Mouse (Mus musculus) cerebellum, postnatal 25 days (tissue): ENCODE results near the gene Dpp6.

Experiments used
- DNase-seq, 2 experiments: peaks; one replicate each; pipeline ENCODE4 v3.0.0; 2021; ENCODE audit warnings: mixed read lengths in 2 of 2

The Dpp6 gene

DNA sequence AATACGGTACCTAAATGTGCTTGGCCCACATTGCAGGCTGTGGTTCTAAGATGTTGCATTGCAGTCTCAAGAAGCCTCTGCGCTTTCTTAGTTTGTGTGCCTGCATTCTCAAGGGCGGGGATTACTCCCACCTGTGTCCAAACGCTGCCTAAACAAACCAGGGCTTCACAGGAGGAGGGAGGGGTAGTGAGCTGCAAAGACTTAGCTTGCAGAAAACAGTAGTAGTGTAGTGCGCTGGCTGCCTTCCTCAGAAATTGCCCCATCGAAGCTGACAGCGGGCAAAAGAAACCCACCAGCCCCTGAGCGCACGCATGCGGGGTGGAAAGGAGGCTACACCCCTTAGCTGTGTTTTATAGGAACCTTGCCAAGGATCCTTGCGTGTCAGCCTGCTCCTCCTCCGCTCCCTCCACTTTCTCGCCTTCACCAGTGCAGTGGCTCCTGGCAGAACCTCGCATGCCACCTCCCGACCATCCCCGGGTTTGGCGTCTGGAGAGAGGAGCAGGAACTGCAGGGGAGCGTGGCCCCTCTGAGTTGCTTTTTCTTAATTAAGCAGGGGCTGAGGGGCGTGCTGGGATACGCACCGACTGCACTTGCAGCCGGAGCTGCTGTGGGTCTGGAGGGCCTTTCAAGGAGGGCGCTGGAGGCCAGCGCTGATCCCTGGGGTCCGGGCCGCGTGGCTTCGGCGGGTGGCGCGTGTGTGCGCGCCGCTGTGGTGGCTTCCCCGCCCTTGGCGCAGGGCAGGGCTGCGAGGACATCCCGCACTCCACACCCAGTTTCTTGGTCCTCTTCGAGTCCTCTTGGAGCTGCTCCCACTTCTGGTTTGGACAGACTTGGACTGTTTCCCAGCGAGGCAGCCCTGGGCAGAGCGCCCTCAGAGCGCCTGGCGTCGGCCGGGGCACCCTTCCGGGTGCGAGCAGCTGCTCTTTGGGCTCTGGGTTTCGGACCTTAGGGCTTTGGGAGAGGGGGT, at the start of gene Dpp6:
Gene Dpp6 (plus strand): TSS at position 229 of the 967 bp plus-strand sequence.
- peak; percentile 89 to 91 for DNase-seq

DNA sequence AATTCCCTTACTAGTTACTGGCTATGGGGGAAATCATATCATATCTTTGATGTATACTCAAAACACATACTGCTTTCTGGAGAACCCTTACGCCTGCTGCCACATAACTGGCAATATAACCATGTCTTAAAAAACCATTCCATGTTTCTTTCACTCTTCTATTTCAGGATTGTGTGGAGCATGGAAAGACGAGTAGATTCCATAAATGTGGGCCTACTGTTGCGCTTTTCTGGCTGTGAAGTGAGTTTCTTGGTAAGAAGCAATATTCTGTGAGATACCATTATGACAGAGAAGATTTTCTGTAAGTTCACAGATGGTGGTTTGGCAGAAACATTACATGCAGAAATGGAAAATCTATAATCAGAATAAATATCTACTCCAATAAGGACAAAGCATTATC, 33.0 kb upstream of the Dpp6 start:
- no peak for DNase-seq

DNA sequence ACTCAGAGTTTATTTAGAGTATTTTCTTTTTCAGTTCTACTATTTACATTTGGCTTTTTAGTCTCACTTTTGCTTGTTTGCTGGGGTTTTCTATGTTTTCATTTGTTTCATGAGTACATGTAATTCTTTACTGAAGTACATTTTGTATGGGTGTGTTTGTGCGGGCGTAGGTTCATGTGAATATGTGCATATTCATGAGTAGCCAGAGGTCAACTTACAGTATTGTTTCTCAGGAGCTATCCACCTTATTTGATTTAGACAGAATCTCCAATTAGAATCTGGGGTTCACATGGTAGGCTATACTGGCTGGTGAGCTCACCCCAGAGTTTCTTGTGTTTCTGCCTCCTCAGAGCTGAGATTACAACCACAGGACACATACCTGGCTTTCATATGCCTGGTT, 21.5 kb upstream of the Dpp6 start:
- no peak for DNase-seq

DNA sequence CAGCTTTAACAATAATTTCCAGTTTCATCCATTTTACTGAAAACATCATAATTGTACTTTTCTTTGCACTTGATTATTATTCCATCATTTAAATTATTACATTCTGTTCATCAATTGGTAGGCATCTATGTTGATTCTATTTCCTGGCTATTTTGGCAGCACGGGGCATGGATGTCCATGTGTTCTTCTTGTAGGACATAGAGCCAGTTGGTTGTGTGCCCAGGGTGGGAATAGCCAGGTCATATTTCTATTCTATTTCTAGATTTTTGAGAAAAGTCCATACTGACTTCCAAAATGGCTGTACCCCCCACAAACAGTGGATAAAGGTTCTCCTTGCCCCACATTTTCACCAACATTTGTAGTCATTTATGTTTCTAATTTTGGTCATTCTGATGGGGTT, 19.0 kb downstream of the Dpp6 start:
- peak; percentile 61 to 81 for DNase-seq

DNA sequence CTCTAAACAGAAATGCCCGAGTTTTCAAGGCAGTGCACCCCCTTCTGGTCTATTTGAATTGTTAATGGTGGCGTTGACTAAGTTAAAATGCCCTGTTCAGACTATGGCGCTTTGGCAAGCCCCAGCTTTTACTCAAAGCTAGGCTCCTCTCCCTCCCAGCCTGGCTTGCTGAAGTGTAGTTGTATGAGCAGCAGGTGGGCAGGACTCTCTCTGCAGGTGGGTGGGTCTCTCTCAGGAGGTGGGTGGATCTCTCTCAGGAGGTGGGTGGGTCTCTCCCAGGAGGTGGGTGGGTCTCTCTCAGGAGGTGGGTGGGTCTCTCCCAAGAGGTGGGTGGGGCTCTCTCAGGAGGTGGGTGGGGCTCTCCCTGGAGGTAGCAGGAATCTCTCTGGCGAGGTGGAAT, 24.1 kb downstream of the Dpp6 start:
- no peak for DNase-seq

DNA sequence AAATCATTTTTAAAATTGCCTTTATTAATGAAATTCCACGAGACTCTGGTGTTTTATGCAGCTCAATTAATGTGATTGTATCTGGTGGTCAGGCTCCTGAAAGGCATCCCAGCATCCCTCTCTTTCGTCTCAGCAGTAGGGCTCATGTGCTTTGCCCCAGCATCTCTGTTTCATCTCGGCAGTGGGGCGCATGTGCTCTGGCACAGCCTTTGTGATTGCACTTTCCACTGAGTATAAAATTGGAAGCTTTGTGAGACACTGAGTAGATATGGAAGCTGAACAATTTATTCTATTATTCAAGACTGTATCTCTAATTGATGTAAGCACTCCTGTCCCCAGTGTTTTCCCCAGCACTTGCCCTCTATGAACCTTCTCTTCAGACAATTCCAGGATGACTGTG, 37.7 kb downstream of the Dpp6 start:
- DNase-seq: no peak

DNA sequence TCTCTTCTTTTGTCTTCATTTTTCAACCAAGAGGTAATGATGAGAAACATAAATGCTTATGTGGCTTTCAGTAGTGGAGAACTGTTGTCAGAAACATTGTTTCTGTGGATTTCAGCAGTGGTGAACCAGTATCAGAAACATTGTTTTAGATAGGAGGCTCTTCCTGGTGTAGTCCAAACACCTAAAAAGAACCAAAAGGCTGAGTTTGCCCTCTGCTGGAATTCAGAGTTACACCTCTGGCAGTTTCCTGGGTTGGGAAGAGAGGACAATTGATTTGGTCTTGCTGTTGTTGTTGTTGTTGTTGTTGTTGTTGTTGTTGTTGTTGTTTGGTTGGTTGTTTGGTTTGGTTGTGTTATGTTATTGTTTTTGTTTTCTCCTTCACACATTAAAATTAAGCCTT, 58.4 kb downstream of the Dpp6 start:
- peak in 1 of 2 experiments; percentile 48 for DNase-seq

DNA sequence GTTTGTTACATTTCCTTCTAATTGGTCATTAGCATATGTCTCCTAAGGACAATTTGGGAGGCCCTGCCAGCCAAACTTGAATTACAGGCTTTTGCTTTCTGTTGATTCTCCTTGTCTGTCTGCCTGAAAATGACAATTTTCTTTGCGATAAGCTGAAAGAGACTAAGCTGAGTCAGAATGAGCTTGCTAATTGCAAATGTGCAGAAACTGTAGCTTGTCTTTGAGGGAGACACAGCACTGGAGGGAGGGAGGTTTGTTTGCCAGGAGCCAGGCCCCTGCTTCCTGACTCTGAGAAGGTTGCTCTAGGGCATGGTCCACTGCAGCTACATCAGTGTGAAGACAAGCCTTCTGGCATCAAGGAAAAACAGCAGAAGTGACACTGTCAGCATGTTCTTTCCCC, 70.5 kb downstream of the Dpp6 start:
- no peak for DNase-seq

DNA sequence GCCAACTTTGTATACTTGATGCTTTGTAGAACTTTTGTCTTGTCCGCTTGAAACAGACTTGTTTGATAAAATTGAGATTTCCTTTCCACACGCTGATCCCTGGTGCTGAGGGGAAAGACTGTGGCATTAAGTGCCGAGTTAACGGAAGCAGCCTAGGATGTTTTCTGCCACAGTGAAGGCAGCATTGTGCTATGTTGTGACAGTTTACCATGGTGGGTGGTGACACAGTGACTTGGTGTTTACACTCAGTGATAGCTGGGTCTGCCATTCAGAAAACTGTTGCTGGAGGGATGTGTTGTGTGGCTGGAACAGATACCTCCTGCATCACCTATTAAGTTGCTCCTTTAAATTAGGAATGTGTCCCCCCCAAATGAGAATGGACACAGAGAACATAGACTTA, 71.1 kb downstream of the Dpp6 start:
- no peak for DNase-seq

DNA sequence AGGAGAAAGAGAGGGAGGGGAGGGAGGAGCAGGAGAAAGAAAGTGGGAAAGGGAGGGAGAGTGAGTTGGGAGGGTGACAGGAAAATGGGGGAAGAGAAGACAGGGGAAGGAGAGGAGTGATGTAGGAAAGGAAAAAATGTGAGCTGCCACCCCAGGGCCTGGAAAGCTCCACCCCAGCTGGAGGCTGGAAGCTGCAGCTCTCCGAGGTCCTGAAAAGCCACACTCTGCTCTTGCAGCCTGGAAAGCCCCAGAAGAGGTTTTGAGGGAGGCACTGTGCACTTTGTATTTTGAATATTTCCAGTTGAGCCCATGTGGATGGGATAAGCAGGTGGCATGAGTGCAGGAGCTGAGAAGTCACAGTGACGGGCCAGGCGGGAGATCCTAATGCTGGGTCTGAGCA, 77.3 kb downstream of the Dpp6 start:
- no peak for DNase-seq

DNA sequence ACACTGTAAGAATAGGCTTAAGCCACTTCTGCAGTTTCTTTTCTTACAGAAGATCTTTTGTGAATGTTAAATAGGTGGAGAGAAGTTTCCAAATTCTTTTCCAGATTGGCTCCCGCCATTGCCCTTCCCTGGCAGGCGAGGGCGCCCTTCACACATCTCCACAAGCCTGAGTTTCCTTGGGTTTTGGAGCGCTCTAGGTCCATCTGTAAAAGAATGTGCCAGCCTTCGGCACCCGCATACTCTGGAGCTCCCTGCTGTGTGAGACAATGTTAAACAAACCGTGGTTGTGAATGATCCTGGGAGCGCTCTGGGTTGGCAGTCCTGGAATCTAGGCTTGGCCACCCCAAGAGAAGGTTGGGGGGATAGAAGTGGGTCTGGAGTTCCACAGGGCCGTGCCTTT, 86.8 kb downstream of the Dpp6 start:
- DNase-seq: peak; percentile 76 to 81

DNA sequence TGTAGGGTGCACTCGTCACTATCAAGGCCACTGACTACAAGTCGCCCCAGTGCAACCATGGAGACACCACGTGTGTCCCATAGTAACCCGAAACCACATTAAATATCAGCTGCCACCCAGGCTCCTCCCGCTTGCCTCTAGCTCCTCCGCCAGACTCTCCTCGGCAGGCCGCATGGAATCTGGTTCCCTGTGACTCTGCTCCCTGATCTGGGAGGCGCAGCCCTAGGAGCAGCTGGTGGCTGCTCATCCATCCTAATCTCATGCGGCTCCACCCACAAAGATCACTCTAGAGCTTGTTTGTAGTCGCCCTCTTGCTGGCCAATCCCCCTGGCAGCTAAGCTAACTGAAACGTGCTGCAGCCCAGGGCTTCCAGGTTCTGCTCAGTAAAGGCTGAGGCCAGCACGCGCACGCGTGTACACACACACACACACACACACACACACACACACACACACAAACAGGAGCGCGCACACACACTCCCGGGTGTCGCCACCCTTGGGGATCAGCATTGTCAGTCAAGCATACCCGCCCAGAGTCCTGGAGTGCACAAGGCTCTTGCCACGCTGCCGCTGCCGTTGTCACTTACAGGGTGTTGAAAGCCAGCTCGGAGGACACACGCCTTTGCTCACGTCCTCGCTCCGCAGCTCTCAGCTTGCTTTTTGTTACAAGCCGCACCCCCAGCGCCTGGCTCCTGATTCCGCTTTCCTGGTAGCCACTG, 87.5 kb downstream of the Dpp6 start:
- DNase-seq: peak; percentile 82 to 84

DNA sequence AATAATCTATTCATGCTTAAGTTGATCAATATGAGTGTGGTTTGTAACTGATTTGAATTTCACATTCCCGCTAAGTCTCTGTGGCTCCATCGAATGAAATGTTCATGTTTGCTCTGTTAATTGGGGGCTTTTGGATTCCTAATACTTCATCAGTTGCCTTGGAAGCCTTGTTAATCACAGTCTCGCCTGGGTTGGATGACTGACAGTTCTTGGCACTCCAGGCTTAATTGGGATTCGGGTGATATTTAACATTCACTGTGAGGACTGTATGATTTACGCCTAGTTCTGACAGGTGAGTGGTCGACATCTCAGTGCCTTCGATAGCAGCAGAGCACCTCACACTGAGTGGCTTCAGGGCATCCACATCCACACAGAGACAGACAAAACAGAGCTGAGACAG, 90.1 kb downstream of the Dpp6 start:
- no peak for DNase-seq

DNA sequence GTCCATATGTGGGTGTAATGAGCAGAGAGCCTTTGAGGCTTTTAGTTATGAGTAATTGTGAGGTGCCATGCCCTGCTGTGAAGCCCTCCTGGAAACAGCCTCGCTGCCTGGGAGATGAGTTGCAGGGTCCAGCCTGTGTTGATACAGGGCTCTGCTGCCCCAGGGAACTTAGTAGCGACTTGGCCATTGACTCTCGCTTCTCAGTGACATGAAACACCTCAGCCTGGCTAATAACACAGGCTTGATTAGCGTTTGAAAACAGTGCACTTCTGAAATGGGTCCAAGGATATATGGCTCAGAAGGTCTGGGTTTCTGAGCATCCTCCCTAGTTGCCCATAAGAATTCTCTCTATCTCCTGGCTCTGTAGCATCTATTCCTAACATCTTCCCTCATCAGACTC, 91.6 kb downstream of the Dpp6 start:
- DNase-seq: no peak

DNA sequence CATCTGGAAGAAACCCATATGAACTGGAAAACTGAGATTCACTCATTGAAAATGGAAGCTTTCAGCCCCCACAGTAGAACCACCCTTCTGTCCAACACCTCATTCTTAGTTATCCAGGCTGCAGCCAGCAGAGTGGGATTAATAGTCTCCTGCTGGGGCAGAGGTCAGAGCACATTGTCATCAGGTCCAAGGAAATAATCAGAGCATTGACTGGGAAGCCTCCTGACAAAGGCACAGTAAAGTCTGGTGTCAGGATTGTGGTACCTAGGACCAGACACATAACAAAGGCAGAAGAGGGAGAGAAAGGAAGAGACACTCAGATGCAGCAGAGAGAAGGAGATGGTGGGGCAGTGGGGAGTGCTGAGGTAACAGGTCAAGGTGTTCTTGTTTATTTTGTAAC, 93.3 kb downstream of the Dpp6 start:
- no peak for DNase-seq

DNA sequence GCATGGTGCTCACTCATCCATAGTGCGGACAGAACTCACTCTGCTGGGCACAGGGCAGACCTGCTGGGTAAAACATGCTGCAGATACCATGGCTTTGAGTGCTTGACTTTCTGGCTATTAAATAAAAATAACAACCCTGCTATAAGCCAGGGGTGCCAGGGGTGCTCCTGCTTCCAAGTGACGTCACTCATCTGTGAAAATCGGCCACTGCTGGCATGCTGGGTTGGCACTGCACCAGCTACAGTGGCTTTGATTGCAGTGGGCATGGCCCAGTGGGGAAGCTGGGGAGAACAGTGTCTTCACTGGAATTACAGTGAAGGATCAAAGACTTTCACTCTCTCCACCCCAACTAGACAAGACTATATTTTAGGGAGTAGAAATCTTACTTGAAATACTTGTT, 95.0 kb downstream of the Dpp6 start:
- peak in 1 of 2 experiments; percentile 58 for DNase-seq

DNA sequence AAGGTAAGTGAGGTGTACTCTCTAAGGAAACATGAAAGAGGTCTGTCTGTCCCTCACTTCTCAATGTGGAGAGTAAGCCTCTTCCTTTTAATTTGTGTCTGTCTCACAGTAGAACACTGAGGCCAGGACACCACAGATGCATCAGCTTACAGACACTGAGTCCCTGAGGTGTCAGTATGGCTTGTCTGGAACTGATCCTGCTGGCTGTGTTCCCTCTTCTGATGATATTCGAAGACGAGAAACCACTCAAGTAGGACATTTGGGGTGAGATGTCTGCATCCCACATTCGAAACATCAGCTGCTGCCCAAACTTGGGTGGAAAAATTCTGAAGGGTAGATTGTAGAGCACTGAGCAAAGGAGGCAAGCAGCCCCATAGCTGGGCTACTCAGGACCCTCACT, 101.8 kb downstream of the Dpp6 start:
- peak; percentile 57 to 76 for DNase-seq

DNA sequence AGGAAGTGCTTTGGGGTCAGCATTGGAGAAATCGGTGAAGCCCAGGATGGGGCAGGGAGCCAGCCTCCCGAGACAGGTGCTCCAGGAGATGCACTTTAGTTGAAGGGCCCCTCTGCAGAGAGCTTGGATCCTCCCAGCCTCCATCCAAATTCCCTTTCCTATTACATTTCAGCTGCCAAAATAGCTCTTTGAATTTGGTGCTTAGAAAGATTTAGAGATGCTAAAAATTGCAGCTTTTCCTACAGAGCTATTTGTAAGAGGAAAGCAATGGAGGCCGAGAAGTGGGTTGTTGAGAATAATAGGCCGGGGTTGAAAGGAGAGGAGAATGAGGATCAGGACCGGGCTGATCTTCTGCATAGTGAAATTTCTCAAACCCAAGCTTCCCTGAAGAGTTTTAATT, 107.5 kb downstream of the Dpp6 start:
- no peak for DNase-seq

DNA sequence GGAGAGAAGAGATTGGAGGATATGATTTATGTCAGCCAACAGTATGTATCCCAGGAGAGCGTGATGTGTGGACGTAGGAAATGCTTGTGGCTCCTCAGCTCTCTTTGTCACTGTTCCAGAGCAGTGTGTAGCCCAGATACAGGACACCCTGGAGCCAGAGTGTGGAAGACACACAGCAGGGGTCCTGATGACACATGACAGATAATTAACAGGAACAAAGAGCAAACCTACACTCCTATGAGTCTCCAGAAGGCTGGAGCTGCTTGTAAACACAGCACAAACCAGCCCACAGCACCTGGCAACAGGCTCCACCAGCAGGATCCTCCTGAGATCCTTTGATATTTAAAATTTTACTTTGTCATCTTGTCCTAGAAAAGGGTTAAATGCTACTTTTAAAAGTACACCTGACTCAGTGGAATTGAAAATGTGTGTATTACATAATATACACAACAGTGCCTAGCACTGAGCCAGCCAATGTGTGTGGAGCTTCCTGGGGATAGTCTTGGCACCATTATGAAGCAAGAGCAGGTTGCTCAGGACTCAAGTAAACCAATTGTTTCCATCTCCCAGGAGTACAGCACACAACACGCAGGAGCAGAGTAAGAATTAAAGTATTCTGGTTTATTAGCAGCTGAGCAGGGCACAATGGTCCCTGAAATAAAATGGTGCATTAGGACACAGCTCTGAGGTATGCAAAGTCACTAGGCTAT, 115.6 kb downstream of the Dpp6 start:
- peak; percentile 66 for DNase-seq

DNA sequence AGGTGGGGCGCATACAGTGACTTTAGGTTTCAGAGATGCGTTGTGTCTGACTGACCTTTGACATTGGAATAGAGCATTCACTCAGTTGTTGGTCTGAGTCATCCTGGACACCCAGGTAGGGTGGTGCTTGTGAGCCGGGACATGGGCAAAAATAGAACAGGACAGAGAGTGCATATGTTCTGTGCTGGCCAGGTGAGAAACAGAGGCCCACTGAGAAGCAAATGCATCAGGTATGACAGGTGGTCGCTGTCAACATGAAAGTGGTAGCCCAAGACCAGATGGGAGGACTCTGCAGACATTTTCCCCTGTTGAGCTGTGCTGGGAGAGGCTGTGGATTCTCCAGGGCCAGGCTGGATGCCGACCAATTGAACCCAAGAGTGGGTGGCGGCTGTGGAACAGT, 117.9 kb downstream of the Dpp6 start:
- peak in 1 of 2 experiments; percentile 42 for DNase-seq

DNA sequence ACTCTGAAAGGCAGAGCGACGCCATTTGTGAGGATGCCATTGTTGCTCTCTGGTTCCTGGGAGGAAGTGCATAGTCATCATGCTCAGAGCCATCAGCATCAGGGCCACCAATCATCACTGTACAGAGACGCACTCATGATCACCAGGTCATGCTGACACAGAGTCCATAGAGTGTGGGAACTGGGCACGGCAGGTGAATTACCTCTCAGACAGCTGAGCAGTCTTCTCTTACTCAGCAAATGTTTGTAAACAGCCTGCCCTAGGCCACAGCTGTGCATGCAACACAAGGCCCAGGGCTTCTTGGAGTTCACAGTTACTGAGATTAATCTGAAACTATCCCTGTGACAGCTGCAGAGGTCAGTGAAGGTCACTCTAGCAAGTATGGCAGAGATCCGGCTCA, 124.5 kb downstream of the Dpp6 start:
- DNase-seq: no peak

DNA sequence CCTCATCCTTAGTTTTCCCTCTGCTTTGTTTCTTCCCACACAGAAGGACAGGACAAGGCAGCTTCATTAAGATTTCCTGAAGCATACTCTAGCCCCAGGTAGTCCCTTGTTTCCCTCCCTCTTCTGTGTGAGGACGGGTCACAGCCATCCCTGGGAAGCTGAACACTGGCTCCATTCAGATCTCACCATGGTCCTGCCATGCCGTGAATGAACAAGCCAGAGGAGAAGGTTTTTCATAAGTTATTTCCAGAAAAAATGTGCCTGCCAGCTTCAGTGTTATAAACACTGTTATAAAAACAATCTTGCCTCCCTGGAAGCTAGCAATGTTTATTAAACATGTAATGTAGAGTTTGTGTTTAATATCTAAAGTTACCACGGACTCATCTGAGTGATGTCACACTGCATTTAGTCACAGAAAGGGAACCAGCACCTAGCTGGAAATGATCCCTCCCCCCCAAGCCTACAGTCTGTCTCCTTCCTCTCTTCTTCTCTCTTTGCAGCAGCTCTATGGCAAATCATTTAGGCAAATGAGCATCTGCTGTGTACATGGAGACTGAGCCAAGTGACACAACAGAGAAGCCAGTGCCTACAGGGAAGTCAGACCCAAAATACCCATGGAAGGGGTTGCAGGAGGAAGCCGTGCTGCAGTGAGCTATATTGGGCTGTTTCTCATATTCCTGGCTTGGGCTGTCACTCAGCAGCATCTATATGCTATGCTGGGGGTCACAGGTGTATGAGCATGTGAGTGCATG, 128.3 kb downstream of the Dpp6 start:
- DNase-seq: peak; percentile 44 to 54
